Mouse (Mus musculus) lung, postnatal 0 days (tissue): ENCODE measurements at regions not wholly inside any gene's neighbourhood (a gene's known extent, or its start where the extent isn't known, plus 50 kb on each side); places are given as distances from the start of the nearest gene placed in this dataset.

Source experiments
- CTCF ChIP-seq: IDR thresholded peaks from 2 replicates; pipeline ENCODE4 v1.5.1; 2016; ENCODE audit warnings: antibody characterized with exemption, mild to moderate bottlenecking
- EP300 ChIP-seq: IDR thresholded peaks from 2 replicates; pipeline ENCODE4 v1.6.1; 2016; ENCODE audit warnings: antibody characterized with exemption, mild to moderate bottlenecking, control low read depth

DNA sequence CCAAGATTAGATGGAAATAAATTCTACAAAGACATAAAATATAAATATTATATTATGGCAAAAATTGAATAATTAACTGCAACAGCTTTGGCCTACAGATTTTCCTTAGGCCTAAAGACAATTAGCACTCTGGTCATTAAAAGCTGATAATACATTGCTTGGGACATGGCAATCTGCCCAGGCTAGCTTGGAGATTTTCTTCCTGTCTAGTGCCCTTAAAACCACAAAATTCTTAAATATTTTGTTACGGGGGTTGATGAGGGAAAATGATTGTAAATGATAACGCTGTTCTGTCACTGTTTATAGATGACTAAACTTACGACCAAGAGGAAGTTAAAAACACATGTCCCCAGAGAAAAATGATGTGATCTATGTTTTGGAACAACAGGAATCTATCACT lies 261.9 kb downstream of the Epha7 start:
- TF ChIP-seq CTCF (no peak), EP300 (no peak)
